Mouse (Mus musculus) CD4-positive naive resting alpha-beta T cell, adult 76 days (primary cell): ENCODE data around the gene Cdkn2a. TPM values are rescaled to one million over a fixed set of nuclear protein-coding genes. Genes with fewer than 3 reads are reported as not detected.

Source experiments
- total RNA-seq: library from RNA; stranded (reverse); gene quantifications from one replicate; pipeline ENCODE4 v1.2.4, GENCODE M21; 2023

Gene Cdkn2a
- not detected for total RNA-seq

GRCm38 (mm10) chr4:89294486-89295440 lies at the start of gene Cdkn2a:
TSS of gene Cdkn2a (minus strand) at chr4:89294653.

GRCm38 (mm10) chr4:89310491-89311254 lies 16.2 kb upstream of the Cdkn2a start, which contains the start of gene Cdkn2b:
TSS of gene Cdkn2b (minus strand) at chr4:89311039.

Other genes starting within 250 kb of the Cdkn2a start
- gene Mtap, start 157.5 kb downstream of the Cdkn2a start, total RNA-seq: 39.2 TPM
- gene Cdkn2b, start 16.4 kb upstream of the Cdkn2a start, total RNA-seq: not detected